Mouse (Mus musculus) mammary gland, adult 2 months (tissue): ENCODE results near the gene 1600014C23Rik. TPM values are rescaled to one million over a fixed set of nuclear protein-coding genes. Genes with fewer than 3 reads are reported as not detected.

ENCODE experiments used
- polyA plus RNA-seq: library from polyadenylated mRNA; depleted of rRNA; stranded (reverse); fragments of >200 nt; gene quantifications from 2 replicates; pipeline ENCODE4 v1.2.3, GENCODE M21; 2012; ENCODE audit warnings: low replicate concordance; rRNA removed

1600014C23Rik gene
- not detected in 2 replicates for polyA plus RNA-seq

GRCm38 (mm10) chr17:45733735-45734301, at the start of gene 1600014C23Rik:
Gene 1600014C23Rik (minus strand): TSS chr17:45733844.

GRCm38 (mm10) chr17:45686716-45687115, 46.9 kb downstream of the 1600014C23Rik start, which contains the start of gene Tmem63b:
Gene Tmem63b (minus strand): TSS chr17:45686905.

GRCm38 (mm10) chr17:45686093-45686619, 47.5 kb downstream of the 1600014C23Rik start, which contains the start of gene Mrpl14:
Gene Mrpl14 (plus strand): TSS chr17:45686322.

Other genes with a start within 250 kb of the 1600014C23Rik start
- gene Aars2, start 227.0 kb downstream of the 1600014C23Rik start, polyA plus RNA-seq: 15.0 and 22.0 TPM in 2 replicates
- gene Tcte1, start 210.4 kb downstream of the 1600014C23Rik start, polyA plus RNA-seq: 0.39 and 0.62 TPM in 2 replicates
- 0.53 and 1.3 TPM in 2 replicates for gene Tmem151b, start 184.2 kb downstream of the 1600014C23Rik start, polyA plus RNA-seq
- 18.5 and 44.8 TPM in 2 replicates for gene Nfkbie, start 178.1 kb downstream of the 1600014C23Rik start, polyA plus RNA-seq
- gene Slc35b2, start 170.0 kb downstream of the 1600014C23Rik start, polyA plus RNA-seq: 111 and 198 TPM in 2 replicates
- 246 and 387 TPM in 2 replicates for gene Hsp90ab1, start 160.6 kb downstream of the 1600014C23Rik start, polyA plus RNA-seq
- 166 and 209 TPM in 2 replicates for gene Slc29a1, start 134.2 kb downstream of the 1600014C23Rik start, polyA plus RNA-seq
- not detected in 2 replicates for gene Mymx, start 131.7 kb downstream of the 1600014C23Rik start, polyA plus RNA-seq
- gene Capn11, start 74.5 kb downstream of the 1600014C23Rik start, polyA plus RNA-seq: not detected in 2 replicates
- 118 and 218 TPM in 2 replicates for gene Mrpl14, start 47.5 kb downstream of the 1600014C23Rik start, polyA plus RNA-seq
- 66.2 and 96.7 TPM in 2 replicates for gene Tmem63b, start 46.9 kb downstream of the 1600014C23Rik start, polyA plus RNA-seq